Mouse (Mus musculus): ENCODE results near the gene Usp22.

DNA sequence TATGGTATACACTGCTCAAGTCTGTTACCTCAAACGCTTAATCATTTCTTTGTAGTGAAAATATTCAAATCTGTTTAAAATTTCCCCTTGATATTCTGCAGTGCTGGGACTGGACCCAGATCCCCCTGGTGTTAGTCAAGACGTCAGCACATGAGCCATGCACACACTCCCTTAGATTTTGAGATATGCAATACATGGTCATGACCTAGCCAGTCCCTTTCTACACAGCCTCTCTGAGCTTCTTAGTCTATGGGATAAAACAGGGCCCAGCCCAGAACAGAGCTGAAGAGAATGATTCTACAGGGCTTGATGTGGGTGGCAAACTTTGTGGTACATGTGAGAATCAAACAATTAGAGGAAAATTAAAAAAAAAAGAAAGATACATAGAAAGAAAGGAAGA, 33.2 kb downstream of the Usp22 start:
- no peak for TF ChIP-seq POLR2A (IDR thresholded peaks at IDR 0.05; ENCODE audit: low read depth, low read length)
- no peak for TF ChIP-seq CTCF (IDR thresholded peaks at IDR 0.05; ENCODE audit: extremely low read depth, insufficient read length, insufficient replicate concordance, low read depth, low read length)

All from small intestine, adult 2 months (tissue).